Mouse (Mus musculus) right cerebral cortex, adult 2 months (tissue): ENCODE results near the gene Ppm1j.
A peak's percentile ranks its signal among the peaks of the same experiment; 100 is the strongest.

Source experiments
- DNase-seq, 2 experiments: peaks; one replicate each; pipeline ENCODE4 v3.0.0; 2021 to 2022; ENCODE audit warnings: low spot score in 2 of 2

Gene Ppm1j

DNA sequence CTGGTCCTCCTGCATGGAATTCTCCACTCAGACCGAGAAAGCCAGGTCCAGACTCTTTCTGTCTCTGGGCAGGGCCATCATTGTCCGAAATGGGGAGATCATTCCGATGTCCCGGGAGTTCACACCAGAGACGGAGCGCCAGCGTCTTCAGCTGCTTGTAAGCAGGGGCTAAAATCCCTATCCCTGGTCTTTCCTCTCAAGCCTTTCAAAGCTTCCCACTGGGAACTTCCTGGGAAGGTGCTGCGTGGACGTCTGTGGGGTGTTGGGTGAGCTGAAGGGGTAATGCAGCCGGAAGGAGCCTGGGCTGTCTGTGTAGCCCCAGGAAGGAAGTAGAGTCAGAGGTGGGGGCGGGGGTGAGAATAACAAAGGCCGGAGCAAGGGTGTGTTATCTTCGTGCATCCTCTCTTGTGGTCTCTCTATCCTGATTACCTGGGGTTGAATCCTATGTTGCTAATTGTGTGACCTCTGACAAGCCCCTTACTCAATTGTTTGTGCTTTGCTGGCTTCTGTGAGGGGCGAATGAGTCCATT is 3.2 kb downstream of the Ppm1j start:
- DNase-seq, result no peak

- no peak for DNase-seq
These were observed 4.4 kb downstream of the Ppm1j start for GRCm38 (mm10) chr3:104785284-104785683.

DNA sequence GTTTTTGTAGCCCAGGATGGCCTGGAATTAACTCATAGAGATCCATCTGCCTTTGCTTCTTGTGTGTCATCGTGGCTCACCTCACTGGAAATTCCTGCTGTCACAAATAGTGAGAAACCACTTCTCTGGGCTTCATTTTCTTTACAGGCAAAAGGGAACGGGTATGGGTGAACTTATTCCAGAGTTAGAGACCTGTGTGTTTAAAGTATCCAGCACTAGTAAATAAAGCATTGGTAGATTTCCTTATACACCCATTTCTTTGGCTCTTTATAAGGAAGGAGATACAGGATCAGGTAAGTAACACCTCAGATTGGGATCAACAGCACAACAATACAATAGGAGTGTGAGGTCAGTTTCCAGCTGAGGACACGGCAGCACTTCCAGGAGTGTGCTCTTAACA is 7.2 kb downstream of the Ppm1j start, which contains the start of gene Rhoc:
TSS of gene Rhoc (plus strand) at position 301 of the 400 bp plus-strand sequence.
- no peak for DNase-seq

DNA sequence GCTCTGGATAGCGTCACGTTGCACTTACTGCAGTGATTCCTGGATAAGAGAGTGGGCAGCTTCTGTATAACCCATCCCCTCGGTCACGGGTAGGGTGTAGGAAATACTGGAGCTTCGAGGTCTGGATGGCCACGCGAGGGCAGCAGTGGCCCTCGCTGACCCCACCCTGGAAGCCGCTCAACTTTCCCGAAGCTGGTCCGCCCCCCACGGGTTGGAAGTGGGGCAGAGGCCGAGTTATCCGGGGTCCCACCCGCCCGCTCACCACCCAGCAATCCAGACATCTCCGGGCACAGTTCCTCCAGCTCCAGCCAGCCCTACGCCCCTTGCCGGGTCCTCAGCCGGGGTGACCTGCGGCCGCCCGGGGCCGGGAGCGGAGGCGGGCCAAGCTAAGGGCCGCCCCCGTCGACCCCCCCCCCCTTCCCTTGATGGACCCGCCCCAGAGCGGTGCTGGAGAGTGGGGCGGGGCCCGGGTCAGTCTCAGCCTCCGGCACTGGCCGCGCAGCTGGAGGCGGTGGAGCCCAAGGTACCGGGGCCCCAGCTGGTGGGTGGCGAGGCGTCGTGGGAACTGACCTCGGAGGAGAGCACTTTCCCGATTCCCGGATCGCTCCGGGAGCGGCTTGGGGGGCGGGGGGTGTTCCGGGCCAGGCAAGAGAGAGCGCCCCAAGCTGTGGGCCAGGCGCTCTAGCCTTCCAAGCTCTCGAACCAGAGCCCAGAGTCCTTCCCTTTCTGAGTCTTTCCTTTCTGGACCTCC is 7.9 kb downstream of the Ppm1j start:
- peak; percentile 41 to 66 for DNase-seq

DNA sequence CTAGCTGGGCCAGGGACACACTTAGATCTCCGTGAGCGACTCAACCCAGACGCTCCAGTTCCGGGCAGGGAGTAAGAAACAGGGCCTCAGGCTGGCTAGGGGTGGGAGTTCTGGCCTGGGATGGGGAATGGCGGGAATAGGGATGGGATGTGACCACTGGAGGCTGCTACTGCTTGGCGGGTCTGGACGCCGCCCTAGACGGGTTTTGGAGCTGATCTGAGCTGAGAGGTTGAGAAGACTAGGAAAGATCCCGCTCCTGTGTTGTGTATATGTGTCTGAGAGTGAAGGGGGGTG is 8.4 kb downstream of the Ppm1j start:
- DNase-seq, result no peak

DNA sequence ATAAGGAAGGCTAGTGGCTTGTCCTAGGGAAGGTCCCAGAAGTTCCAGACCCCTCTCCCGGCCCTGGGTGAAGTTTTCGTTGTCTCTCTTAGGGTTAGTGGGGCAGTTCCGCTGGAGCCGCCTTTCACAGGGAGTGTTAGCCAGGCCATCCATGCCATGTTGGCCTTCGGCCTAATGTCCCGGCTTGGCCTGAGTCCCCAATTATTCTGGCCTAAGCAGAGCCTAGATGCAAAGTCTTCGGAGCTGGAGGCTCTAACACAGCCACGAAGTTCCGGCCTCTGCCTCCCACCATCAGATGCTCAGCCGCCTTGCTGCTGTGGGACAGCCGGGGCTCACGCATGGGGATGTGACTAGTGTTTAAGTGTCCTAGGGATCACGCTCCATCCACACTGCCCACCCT is 9.0 kb downstream of the Ppm1j start:
- DNase-seq, result peak in 1 of 2 experiments; percentile 29

DNA sequence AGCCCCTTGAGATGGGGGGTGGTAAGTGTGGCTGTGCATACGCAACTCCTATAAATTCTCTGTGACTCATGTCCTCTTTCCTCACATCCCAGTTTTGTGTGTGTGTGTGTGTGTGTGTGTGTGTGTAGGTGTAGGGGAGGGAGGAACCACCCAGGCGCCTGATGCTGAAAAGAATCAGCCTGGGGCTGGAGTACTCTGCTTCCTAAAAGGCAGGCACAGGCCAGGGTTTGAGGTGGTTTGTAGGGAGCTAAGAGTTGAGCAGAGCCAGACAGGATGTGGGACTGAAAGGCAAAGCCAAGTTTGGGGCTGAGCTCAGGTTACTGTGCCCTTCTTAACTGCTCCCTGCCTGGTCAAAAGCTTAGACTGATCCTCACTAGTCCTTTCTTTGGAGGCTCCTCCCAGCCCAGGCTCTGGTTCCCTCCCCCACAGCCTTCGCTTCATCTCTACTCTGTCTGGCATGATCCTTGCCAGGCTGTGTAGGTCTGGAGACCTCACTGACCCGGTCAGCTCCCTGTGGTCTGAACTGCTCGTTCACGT is 9.6 kb downstream of the Ppm1j start:
- DNase-seq, result peak; percentile 64 to 66

DNA sequence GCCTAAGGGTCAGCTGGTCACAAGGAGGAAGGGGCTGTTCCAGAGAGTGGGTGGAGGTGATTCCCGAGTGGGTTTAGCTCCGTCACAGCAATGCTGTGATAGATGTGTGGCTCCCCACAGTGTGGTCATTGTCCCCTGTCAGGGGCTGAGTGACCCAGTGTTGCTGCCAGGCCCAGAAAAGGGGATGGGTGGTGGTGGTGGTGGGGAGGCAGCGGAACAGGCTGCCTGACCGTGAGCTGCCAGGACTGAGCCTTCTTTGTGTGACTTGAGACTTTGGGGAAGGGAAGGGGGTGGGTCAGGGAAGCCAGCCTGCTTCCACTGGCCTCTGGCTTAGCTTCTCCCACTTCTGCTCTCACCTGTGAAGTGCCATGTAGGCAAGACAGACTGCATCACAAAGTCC is 10.2 kb downstream of the Ppm1j start:
- no peak for DNase-seq

- peak; percentile 41 to 51 for DNase-seq
These were observed 10.8 kb downstream of the Ppm1j start for GRCm38 (mm10) chr3:104791671-104792070.

DNA sequence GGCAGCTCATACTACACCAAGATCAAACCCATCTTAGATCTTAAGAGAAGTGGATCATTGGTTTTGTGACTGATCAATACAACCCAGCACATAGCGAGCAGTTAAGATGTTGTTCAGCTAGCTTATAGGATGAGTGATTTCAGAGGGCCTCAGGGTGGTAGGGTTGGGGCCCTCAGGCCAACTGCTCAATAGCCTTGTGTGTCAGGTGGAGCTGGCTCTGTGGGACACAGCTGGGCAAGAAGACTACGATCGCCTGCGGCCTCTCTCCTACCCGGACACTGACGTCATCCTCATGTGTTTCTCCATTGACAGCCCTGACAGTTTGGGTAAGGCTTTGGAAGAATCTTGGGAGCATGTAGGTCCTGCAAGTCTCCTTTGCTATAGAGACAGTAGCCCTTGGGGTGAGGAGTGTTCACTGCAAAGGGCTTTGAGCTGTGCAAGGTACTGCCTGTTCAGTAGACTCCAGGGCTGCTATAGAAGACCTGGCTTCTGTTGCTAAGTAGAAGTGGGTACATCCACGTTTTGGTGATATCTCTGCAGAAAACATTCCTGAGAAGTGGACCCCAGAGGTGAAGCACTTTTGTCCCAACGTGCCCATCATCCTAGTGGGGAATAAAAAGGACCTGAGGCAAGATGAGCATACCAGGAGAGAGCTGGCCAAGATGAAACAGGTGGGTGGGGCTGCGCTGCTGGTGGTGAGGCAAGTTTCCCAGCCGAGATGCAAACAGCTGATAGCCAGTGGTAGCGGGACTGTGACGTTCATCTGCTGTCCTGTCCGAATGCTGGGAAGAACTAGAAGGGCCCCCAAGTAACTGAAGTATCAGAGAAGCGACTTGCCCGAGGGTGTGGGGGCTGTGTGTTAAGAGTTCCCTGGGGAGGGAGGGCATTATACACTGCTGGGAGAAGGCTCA is 11.8 kb downstream of the Ppm1j start:
- DNase-seq, result no peak

GRCm38 (mm10) chr3:104793871-104794828 is 13.3 kb downstream of the Ppm1j start:
- DNase-seq, result peak; percentile 63 to 72

DNA sequence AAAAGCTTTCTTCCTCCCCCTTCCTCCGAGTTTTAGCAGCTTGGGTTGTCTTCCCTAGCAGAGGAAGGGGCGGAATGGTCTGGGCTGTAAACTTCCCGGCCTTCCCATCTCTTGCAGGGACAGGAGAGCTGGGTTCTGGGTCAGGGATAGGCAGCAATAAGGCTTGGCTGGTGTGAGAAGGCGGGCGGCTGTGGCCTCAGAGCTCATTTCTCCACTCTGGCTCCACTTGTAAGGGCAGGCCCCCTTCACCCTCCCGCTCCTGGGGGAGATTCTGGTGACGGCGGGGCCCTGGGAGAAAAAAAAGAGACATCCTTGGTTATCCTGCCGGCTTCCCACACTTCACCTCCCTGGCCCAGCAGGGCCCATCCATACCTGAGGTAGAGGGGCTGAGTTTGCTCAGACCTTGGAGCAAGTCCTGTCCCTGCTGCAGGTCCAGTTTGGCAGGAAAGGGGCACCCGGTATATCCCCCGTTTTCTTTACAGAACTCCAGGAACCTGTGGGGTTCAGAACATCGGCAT is 14.2 kb downstream of the Ppm1j start:
- no peak for DNase-seq

DNA sequence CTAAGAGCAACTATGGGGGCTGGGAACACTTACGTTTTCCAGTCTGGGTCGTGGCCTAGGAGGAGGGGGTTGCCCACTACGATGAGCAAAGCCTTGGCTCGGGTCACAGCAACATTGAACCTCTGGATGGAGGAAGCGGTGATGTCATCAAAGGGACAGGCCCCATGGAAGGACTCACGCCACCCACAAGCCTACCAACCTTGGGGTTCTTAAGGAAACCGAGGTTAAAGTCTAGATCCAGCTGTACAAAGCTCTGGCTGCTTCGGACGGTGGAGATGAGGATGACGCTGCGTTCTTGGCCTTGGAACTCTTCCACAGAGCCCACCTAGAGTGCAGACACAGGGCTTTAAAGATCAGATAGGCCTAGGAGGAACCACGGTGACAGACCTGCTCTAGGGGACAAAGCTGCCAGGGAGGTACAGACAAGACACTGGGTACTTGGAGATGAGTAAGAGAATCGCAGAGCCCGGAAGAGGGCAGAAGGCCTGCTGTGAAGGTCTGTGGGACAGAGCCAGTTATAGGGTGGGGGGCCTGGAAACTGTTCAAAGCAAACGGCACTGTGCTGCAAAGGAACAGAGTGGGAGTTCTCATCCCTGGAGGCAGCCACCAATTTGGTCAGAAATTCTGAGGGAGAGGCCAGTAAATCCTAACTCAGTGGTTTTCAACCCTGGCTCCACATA is 14.9 kb downstream of the Ppm1j start:
- no peak for DNase-seq

GRCm38 (mm10) chr3:104796430-104797082 is 15.7 kb downstream of the Ppm1j start:
- DNase-seq, result no peak

GRCm38 (mm10) chr3:104800681-104801080 is 19.8 kb downstream of the Ppm1j start:
- DNase-seq, result no peak

DNA sequence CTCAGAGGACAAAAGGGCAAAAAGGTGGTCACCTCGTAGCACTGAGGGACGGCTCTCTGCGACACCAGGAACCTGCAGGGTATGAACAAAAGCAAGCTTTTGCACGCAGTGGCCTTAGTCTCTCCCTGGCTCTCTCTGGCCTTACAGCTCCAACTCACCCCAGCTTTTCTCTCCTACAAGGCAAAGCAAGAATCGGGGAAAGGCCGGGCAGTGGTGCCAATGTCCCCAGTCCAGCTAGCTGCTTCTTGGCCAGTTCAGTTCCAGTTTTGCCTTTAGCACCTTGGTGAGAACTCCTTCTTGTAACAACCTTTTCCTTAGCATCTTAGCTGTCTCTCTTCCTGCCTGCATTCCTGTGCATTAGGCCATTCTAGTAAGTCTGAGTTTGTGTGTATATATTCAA is 20.6 kb downstream of the Ppm1j start:
- no peak for DNase-seq

DNA sequence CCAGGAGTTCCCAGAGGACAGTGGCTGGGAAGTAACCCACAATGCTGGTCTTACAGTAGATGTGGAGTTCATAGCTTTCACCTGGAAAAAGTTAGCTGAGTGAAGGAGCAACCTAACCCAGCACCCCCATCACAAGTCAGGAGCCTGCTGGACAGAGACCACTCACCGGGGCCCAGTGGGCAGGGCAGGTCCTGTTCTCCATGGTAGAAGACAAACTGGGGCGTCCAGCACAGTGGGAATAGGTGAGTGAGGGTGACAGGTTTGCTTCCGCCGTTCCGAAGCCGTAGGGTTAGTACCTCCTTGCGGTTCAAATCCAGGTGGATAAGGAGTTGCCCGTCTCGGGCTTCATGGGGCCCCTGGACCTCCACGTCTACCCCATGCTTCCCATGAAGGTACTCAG is 23.5 kb downstream of the Ppm1j start:
- DNase-seq, result no peak

GRCm38 (mm10) chr3:104805539-104805938 is 24.7 kb downstream of the Ppm1j start:
- no peak for DNase-seq

DNA sequence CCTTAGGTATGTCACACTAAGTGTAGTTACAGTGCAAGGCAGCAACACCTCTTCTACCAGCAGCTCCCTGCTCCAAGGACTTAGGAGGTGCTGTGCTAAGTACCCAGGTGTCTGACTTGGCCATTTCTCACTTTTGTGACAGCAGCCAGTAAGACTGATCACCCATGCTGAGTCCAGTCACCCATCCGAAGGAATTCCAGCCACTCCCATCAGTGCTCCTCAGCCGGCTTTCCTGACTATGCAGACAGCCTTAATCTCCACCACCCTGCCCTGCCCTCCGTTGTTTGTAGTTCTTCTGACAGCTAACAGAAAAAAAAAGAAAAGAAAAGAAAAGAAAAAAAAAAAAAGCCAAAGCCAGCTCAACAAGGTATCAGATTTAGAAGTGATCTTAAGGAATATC is 30.9 kb downstream of the Ppm1j start:
- no peak for DNase-seq

GRCm38 (mm10) chr3:104812254-104812653 is 31.4 kb downstream of the Ppm1j start:
- DNase-seq, result no peak
